Mouse (Mus musculus) left cerebral cortex, adult 9 months (tissue): ENCODE data around the gene Insig1.

Experiments used
- DNase-seq, 2 experiments: peaks; one replicate each; pipeline ENCODE4 v3.0.0; 2022; ENCODE audit warnings: low spot score in 2 of 2

Insig1 gene

DNA sequence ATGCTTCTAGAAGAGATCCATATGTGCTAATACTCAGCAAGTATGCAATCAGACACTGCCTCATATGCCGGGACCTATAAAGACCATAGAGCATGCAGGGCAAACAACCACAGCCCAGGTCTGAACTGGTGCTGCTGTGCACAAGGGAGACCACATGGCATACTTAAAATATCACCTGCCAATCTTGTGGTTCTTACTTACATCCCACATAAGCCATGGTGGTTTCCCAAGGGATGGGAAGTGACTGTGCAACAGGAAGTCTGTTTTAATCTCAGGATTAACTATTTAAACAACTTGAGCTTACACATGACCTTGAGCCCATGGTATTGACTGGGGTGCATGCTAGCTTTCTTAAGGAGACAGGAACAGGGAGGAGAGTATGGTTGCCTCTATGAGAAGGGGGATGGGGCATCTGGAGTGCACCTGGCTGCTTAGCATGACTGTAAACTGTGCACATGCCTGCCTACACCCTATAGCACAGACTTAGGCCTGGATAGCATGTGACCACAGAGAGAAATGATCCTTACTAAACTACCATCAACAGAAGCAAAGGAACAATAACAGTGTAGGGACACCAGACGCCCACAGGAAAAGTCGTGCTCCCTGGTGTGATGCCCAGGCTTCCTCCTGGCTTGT is 7.1 kb upstream of the Insig1 start:
- no peak for DNase-seq

DNA sequence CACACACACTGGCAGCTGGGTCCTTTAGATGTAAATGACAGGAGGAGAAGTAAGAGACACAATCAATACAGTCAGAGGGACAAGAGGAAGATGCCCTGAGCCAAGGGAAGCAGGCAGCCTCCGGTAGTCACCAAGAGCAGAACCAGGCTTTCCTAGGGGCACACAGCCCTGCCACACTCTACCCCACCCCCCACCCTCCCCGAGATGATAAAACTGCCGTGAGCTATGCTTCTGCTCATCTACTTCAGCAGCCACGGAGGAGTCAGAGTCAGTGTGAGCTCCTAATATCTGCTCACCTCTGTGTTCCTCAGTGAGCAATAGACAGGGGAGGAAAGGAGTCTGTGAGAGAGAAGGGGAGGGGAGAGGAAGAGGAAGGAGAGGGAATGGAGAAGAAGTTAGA is 5.9 kb upstream of the Insig1 start:
- DNase-seq, result no peak

DNA sequence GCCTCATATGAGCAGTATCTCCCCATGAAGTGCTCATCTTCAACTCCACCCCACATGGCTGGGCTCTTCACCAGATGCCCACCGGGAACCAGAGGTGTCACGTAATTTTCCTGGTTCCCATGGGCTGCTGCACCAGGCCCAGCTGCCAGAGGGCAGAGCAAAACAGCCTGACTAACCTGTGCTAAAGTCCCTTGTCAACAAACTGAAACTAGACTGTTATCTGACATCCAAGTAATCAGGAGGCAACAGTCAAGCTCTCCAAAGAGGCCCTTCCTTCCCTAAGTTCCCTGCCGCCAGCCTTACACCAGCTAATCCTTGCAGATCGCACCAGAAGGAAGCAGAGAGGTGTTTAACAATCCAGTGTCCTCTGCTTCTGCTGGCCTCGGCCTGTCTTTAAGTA is 4.9 kb upstream of the Insig1 start:
- no peak for DNase-seq

DNA sequence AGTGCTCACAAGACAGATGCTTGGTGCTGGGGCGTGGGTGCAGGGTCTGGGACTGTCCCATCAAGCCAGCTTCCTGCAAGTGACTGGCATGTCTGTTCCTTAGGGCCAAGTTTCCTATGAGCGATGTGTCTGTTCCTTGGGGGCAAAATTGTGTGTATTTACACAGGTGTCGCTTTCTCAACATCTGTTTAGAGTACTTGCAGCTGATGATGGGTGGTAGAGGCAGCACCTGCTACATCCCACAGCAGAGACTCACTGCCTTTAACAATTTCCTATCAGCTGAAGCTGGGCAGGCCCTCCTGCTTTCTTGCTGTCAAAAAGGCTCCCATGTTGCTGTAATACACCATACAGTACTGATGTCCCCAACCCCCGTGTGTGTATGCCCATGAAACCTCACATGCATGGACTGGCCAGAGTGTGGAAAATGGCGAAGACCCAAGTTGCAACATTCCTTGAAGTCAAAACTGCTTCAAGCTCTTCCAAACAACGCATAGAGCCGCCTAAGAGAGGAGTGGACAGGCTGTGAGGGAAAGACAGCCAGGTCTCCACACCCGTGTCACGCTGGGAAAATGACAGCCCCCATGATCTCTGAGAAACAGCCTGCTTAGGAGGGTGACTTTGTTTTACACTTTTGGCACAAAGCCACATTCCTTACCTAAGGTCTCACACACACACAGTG is 875 bp upstream of the Insig1 start:
- peak in 1 of 2 experiments; percentile 23 for DNase-seq

DNA sequence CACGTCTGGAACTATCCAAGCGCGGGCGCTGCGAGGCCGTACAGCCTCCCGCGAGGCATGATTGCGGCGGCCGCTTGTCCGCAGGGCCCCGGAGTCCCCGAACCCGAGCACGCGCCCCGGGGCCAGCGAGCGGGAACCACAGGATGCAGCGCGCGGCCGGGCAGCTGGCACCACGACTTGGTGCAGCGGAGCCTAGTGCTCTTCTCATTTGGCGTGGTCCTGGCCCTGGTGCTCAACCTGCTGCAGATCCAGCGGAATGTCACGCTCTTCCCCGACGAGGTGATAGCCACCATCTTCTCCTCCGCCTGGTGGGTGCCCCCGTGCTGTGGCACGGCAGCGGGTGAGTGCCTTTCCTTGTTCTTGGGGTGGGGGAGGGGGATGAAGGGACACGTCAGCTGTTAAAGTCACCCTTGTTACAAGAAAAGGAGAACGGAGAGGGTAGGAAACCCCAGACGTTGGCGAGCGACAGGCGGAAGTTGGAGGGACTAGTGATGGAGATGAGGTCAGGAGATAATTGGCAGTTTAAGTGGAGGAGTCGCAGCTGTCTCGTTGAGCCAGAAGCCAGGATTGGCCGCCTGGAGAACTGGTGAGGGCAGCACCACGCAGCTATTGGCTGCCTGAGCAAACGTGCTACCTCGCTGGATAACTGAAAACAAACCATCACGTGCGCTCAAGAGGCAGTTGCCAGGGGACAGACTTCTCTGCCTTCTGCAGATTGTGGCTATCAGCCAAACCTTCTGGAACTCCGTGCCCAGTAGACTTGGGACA is 477 bp downstream of the Insig1 start:
- peak; percentile 90 to 94 for DNase-seq

DNA sequence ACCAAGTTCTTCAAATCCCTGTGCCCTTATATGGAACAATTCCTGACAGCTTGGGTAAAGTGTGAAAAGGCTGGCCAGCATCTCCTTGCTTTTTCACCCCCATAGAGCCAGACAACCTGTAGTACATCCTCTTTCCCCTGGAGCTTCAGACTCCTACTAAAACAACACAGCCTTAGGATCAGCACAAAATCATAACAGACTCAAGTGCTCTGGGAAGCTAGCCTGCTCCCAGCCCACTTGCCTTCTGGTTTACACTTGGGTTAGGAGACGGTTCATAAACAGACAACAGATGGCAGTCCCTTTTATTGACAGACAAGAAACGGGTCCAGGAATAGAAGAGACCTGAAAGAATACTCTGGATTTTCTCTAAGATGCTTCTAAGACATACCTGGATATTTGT is 8.3 kb downstream of the Insig1 start:
- no peak for DNase-seq

DNA sequence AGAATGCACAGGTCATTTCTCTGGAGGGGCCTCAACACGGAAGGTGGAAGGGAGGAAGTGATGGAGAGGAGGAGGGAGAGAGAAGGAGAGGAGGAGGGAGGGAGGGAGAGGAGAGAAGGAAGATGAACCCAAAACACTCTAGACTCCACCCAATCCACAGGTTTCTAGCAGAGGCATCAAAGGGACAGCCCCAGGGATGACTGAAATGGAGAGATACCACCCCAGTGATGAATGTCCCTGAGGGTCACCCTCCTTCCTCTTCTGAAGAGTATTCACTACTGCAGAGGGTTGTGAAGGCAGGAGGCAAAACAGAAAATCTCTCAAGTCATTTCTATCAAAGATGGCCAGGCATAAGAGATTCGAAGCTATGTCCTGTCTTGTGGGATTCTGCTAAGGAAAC is 10.0 kb downstream of the Insig1 start:
- DNase-seq, result no peak

DNA sequence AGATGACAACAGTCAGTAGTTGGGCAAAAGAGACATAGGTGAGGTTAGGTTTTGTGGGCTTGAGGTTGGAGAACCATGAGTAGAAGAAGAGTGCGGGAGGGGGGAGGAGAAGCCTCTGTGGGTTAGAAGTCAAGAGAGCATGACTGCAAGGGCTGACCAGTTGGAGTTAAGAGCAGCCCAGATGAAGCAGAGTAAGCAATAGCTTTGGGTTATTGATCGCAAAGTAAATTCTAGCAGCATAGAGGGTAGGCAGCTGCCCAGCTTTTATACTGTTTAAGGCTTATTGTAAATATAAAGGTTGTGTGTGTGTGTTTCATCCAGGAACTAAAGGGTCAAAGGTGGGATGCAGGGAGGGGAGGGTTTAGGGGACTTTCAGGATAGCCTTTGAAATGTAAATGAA is 10.7 kb downstream of the Insig1 start:
- no peak for DNase-seq

DNA sequence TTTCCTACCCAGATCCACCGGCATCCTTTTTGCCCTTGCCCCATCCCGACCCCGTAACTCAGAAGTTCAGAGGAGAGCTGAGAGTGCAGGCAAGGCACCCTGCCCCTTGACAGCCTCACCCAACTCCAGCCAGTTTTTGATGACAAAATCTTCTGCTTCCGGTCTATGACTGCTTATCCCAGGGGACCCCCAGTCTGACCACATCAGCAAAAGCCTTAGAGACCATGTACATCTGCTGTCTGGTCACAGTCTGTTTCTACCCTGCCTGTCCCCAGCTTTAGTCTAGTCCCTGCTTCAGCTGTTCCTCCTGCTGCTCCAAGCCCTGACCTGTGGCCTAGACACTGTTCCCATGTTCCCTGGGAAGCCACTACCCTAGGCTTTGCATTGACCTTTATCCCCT is 11.1 kb downstream of the Insig1 start:
- no peak for DNase-seq

DNA sequence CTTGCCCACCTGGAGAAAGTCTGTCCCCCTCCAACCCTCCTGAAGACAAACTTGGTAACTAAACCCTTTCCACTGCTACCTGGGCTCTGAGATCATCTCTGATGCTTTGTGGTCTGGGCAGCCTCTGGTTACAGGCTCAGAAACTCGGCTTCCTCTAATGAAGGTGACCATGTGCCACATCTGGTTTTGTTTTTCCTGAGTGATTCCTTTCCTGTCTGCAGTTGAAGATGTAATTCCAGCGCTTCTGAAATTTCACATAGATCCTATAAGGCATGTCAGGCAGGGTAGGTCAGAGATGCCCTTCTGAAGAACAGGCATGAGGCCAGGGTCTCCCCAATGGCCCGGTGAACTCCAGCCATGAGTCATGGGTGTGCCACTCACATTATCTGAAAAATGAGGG is 11.6 kb downstream of the Insig1 start:
- no peak for DNase-seq

DNA sequence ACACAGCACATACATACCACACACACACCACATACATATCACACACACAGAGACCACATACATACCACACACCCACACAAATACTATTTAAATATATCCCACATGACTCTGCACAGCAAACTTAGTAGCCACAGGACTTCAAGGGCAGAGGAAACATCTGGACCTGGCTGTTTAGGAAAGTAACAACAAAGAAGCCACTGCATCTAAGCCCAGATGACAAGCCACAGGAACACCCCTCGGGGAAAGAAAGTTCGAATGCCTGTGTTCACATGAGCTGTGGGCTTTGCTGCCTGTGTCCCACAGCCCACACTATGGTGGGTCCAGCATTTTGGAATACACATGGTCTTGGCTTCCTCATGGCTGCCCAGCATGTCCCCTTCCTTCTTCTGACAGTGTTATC is 13.6 kb downstream of the Insig1 start:
- DNase-seq, result no peak

DNA sequence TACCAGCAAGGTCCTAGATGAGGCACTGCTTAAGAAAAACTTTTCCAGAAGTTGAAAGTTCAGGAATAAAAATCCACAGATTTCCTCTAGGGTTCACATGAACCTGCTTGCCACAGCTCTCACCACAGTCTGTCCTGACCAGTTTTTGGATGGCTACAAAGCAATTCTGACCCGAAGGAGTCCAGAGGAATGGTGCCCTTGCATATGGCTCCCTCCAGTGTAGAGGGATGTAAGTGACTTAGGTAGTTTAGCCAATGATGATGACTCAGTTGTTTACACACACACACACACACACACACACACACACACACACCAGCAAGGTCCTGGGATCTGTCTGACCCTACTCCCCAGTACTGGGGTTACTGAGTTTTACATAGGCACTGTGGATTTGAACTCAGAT is 19.4 kb downstream of the Insig1 start:
- no peak for DNase-seq

DNA sequence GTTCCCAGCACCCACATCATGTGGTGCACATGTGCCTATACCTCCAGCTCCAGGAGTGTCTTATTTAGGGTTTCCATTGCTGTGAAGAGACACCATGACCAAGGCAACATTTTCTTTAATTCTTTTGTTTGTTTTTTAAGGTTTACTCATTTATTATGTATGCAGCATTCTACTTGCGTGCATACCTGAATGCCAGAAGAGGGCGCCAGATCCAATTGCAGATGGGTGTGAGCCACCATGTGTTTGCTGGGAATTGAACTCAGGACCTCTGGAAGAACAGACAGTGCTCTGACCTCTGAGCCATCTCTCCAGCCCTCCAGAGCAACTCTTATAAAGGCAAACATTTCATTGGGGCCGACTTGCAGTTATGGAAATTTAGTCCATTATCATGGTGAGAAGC is 21.2 kb downstream of the Insig1 start:
- DNase-seq, result no peak

DNA sequence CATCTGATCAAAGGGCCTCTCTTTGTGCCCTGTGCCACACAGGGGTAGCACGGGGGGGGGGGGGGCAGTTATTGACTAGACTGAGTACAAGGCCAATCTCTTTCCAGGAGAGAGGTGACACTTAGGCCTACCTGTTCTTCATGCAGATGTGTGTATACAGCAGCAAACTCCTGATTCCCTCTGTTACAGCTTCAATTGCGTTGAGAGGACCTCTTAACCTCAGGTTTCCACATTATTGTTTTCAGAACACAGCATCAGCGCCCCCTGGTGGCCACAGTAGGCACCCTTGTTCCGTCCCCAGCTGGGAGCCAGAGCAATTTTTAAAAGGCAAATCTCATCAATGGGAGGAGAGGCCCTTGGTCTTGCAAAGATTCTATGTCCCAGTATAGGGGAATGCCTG is 22.7 kb downstream of the Insig1 start:
- peak in 1 of 2 experiments; percentile 81 for DNase-seq

DNA sequence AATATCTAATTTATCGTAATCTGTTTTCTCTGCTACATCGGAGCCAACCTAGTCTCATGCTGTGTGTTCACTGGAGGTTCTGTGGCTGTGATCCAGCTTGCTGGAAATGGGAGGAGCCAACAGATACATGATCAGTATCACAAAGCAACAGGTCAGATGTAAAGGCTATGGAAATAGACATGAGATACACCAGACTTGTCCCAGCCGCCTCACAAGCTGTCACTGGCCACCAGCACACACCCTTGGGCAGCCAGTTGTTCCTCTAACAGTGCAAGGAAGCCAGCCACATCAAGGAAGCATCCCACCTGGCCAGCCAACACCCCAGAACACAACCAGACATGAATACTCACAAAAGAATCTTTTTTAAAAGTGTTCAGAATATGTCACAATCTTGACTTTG is 23.2 kb downstream of the Insig1 start:
- DNase-seq, result no peak

DNA sequence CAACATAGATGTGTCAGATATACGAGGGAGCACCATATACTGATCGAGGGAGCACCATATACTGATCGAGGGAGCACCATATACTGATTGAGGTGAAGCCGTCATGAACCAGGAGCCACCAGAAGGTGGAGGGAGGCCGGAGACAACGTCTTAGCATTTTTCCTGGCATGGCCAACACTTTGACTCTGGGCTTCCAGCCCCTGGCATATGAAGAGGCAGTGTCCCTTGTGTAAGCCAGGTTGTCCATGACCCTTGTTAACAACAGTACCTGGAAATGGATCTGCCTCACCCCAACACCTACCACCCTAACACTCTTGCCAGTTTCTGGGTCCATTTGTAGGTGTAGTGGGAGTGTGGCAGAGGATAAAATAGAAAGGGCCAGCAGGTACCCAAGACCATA is 23.7 kb downstream of the Insig1 start:
- no peak for DNase-seq

DNA sequence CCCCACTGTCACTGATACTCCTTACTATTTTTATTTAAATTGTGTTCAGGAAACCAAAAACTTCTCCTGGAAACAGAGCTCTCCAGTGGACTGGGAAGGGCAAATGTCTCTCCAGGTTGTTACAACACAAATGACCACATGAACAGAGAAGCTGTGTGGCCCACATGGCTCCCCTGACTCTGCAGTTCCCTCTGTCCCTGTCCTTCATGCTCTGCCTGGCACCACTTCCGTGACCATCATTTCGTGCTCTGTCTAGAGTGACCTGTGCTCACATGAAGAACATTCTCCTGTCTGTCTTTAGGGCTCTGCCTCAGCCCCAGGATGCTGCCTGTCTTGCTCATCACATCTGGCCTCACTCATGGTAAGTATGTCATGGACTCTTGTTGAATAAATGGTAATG is 24.5 kb downstream of the Insig1 start:
- no peak for DNase-seq

DNA sequence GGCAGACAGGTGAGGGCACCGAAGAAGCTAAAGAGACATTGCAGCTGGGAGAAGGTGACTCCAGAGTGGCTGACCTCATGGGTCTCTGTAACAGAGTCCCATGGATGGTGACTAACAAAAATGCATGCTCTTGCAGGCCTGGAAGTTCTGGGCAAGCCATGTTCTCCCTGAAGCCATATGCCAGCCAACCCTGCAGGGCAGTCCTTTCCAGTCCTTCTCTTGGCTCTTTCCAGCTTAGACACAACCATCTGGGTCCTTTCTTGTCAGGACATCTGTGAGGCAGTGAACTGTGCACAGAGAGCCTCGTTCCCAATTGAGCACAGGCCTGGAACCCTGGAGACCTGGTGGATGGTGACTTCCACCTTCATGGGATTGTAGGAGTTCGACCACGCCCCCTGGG is 35.8 kb downstream of the Insig1 start:
- no peak for DNase-seq

DNA sequence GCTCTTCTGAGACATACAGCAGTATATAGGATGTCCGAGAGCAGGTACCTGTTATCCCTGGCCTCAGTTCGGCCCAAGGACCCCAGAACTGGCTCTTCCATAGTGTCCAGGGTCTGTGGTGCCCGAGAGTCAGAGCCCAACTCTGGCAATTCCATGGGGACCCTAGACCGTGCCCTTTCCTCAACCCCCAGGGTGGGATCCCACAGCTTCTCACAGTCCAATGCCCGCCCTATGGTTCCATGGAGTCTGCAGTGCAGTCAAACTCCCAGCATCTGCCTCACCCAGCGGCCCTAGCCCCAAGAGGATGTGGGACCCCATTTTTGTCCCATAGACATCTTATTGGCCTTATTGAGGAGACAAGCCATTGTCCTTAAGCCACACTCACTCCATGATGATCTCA is 36.8 kb downstream of the Insig1 start:
- DNase-seq, result no peak

DNA sequence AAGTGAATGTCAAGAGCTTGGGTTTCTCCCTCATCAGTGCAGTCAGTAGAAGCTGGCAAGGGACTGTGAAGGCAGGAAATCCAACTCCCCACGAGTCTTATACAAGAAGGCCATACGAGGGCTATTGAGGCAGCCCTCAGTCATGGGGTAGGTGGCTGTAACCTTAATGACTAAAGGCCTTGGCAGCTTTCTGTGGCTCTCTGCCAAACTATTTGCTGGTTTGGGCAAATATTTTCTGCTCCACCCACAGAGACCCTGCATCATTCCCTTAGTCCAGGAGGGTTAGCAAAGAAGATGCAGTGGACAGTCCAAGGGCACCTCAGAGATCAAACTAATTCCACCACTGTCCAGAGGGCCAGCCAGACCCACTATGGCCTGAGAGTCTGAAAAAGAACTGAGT is 39.7 kb downstream of the Insig1 start:
- no peak for DNase-seq

DNA sequence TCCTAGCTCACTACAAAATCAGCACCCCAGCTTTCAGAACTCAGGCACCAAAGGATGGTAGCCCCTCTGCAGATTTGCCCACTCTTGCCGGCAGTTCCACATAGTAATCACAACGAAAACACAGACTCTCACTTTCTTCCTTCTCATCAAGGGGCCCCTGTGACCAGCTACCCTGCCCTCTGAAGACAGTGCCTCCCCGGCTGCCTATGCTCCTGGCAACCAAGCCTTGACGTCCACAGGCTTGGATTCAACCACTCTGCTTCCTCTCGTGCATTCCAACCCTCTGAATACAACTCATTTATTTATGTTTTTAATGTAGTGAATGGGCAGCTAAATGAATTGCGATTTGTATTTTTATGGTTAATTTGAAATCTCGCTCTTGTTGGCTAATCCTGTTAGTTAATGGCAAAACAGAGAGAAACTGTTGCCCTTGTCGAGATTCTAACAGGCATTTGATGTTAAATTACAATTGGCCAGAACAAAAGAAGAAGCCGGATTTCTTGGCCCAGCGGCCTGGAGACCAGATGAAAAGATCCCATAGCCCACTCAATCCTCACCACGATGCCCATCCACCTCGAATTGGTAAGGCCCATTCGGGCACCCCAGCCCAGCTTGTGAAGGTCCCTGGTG is 46.2 kb downstream of the Insig1 start:
- DNase-seq, result no peak

DNA sequence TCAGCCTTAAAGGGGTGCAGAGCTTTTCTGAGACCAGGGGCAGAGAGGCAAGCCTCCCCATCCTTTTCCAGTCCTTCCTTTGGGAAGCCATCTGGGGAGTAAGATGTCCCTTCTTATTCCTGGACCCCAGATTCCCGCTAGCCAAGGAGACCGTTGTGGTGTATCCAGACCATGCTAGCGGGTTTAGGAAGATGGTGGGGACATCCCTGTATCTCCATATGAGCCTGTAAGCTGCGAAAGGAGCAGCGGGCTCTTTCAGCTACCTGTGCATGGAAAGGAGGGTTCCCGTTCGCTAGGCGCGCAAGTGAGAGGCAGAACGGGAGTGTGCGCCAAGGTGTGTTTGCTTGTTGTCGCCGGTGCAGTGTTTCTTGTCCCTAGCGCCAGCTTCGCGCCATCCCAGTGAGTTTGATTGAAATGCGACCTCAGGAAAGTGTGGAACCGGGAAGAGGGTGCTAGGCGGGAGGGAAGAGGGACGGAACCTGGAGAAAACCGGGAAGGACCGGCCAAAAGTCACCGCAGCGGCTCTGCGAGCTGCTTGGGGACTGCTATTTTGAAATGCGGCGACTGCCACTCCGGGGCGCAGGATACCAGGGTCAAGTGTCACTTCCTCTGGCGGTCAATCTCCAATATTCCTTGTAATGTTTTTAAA is 46.8 kb downstream of the Insig1 start:
- DNase-seq, result no peak
